Mouse (Mus musculus) gastrocnemius, adult 2 months (tissue): ENCODE results near the gene Narfl. TPM values are rescaled to one million over a fixed set of nuclear protein-coding genes. Genes with fewer than 3 reads are reported as not detected.
A peak's percentile ranks its signal among the peaks of the same experiment; 100 is the strongest.

Experiments
- DNase-seq: peaks from one replicate; pipeline ENCODE4 v3.0.0; 2022
- H3K27ac ChIP-seq: fragments of 200-600 bp; 2 replicates; pipeline ENCODE4 v1.8.1; 2022; ENCODE audit warnings: mild to moderate bottlenecking
- H3K4me3 ChIP-seq: fragments of 200-600 bp; 2 replicates; pipeline ENCODE4 v1.8.1; 2022; ENCODE audit warnings: mild to moderate bottlenecking, moderate library complexity
- CTCF ChIP-seq: fragments of 200-600 bp; IDR thresholded peaks from 2 replicates; pipeline ENCODE4 v1.8.1; 2022; ENCODE audit warnings: antibody characterized with exemption, mild to moderate bottlenecking, moderate library complexity
- intact Hi-C: fragments of 180-260 bp; cut with DNase I; formaldehyde crosslinking; loops from one replicate; pipeline ENCODE4 v1.15.1; 2025
- total RNA-seq, 2 experiments: library from RNA; stranded (reverse); gene quantifications; 2 replicates each; pipeline ENCODE4 v1.2.3; 2021

Gene Narfl
- total RNA-seq, 2 experiments from 2014 or later: 28.6 to 38.7 TPM

- intact Hi-C loops: no loop called here
- TF ChIP-seq CTCF: no peak
- H3K27ac ChIP-seq: no peak overlapping the region
- no peak for DNase-seq
- no peak overlapping the region for H3K4me3 ChIP-seq
Observed at GRCm38 (mm10) chr17:25775318-25776062, 1.9 kb downstream of the Narfl start.

GRCm38 (mm10) chr17:25777948-25778347, 4.4 kb downstream of the Narfl start:
- intact Hi-C loops: no loop called here
- H3K4me3 ChIP-seq: no peak overlapping the region
- no peak for TF ChIP-seq CTCF
- no peak for DNase-seq
- H3K27ac ChIP-seq: no peak overlapping the region

DNA sequence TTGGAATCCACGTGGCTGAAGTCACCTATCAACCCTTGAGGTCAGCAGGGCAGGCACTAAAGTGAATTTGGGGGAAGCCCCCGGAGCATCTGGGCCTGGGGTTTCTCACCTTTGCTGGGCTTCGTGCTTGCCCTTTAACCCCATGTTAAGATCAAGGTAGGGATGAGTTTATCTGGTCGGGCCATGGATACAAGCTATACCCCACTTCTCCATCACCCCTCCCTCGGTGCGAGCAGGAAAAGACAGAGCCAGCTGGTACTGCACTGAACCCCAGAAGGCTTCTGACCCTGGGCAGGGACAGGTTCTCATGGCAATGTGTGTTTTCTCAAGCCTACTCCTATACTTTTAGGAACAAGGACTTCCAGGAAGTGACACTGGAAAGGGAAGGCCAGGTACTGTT, 7.8 kb downstream of the Narfl start:
- TF ChIP-seq CTCF: no peak
- Histone ChIP-seq H3K4me3 (no peak overlapping the region), H3K27ac (no peak overlapping the region)
- intact Hi-C loops: no loop called here
- no peak for DNase-seq

DNA sequence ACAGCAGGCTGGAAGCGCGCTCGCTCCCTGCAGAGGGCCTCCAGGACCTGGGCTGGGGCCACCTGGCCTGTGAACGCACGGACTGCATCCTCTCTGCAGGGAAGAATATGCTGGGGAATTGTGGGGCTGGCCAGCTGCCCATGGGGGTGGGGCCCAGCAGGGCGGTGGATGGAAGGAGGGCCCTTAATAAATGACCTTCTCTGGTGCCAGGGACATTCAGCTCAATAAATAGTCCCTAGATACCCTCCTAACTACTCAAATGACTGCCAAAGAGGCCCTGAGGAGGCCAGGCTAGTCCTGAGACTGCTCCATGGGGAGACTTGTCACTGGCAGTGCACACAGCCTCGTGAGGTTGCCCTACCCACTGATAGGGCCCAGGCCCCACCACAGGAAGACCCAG, 9.5 kb downstream of the Narfl start:
- peak; percentile 55 for DNase-seq
- Histone ChIP-seq H3K27ac (no peak overlapping the region; the same call in 1 of the 2 replicates), H3K4me3 (no peak overlapping the region)
- no peak for TF ChIP-seq CTCF
- intact Hi-C loops: no loop called here

DNA sequence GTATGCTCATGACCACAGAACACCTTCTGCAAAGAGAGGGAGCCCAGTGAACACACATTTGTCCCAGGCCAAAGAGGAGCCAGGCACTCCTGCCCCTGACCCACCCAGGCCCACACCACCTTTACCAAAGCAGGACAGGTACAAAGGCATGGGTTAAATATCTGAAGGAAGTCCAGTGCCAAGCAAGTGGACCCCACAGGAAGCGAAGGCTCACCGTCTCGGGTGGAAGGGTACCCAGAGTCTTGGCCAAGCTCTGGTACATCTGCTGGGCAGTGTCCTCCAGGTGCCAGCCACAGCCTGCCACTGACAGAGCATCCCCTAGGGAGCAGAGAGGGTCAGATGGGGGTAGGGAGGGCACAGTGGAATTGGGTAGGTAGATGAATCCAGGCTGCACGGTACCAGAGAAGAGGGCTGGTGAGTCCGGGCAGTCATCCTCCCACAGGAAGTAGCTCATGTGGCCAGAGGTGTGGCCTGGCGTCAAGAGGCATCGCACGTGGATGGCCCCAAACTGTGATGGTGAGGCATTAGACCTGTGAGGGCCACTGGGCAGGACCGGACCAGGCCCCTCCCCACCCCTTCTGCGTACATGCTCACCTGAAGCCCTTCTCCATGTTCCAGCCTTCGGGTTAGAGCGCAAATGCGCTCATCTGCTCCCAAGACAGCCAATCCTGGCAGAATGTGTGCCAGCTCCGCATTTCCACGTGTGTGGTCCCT, 10.4 kb downstream of the Narfl start:
- TF ChIP-seq CTCF: no peak

DNA sequence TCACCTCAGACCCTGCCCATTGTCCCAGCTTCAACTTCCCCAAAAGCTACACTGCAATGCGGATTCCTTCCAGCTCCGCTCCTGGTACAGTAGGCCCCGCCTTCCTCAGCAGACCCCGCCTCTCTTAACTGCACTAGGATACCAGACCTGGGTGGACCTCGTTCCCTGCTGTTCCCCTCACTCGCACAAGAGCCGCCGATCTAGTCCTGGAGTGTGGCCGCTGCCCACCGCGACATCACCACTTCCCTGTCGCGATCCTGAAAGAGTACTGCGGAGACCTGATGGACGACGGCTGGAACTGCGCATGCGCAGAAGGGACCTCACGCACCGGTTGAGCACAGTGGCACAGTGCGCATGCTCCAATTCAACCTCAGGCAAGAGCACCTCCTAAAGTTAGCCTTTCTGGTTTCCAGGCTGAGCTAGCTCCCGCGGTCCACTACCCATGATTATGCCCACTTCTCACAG, 11.7 kb downstream of the Narfl start, which contains the start of gene Haghl:
Gene Haghl, minus strand, starts transcription at position 393 of the 465 bp plus-strand sequence.
- intact Hi-C loops: no loop called here
- TF ChIP-seq CTCF: peak; percentile 19; the same call in 1 of the 2 replicates
- peak within 1 kb of the TSS; percentile 88 for H3K27ac ChIP-seq
- H3K4me3 ChIP-seq: peak within 1 kb of the TSS; percentile 75
- DNase-seq: peak; percentile 96

More for the DNA sequence above, 10.4 kb downstream of the Narfl start:
- DNase-seq: no peak
- intact Hi-C loops: no loop called here
- Histone ChIP-seq H3K4me3 (peak overlapping the region; percentile 75; the same call in 1 of the 2 replicates), H3K27ac (no peak overlapping the region)

- intact Hi-C loops: no loop called here
- peak within 1 kb of the TSS; percentile 75 for H3K4me3 ChIP-seq
- peak within 1 kb of the TSS; percentile 88 for H3K27ac ChIP-seq
- TF ChIP-seq CTCF: no peak
- no peak for DNase-seq
Observed at GRCm38 (mm10) chr17:25786280-25786679, 12.7 kb downstream of the Narfl start, which contains the start of gene Ccdc78. TSS of gene Ccdc78 (plus strand) at chr17:25786580.

DNA sequence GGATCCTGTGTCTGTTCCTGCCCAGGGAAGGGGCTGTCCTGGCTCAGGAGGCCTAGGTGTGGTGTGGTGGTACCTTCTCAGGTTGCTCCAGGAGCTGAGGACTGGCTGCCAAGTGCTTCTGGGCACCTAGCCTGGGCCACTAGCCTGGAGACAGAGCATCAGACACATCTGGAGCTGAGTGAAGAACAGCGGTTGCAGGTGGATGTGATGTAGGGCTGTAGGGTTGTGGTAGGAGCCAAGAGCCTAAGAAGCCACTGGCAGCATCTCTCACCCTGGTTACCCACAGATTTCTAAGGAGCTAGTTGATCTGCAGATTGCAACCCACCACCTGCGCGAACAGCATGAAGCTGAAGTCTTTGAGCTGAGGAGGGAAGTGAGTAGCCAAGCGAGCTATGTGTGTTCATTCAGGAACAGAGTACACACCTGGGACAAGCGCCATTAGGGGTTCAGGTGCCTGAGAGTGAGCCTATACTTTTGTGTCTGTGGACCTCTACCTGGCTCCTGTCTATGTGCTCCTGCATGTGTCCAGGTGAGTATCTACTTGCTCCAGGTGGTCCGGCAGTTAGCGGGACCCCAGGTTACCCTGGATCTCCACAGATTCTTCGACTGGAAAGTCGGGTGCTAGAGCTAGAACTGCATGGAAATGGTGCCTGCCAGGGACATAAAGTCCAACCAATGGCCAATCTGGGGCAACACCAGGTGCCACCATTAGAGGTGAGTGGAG, 13.4 kb downstream of the Narfl start:
- intact Hi-C loops: no loop called here
- no peak for DNase-seq
- Histone ChIP-seq H3K4me3 (no peak overlapping the region), H3K27ac (no peak overlapping the region)
- no peak for TF ChIP-seq CTCF

GRCm38 (mm10) chr17:25791320-25791842, 17.8 kb downstream of the Narfl start:
- no peak for TF ChIP-seq CTCF
- Histone ChIP-seq H3K27ac (peak overlapping the region; percentile 91), H3K4me3 (peak overlapping the region; percentile 89)
- no peak for DNase-seq
- intact Hi-C loops: loop anchor here (10.0 kb wide), 1 partner anchor 217 kb away; the partner anchor contains the start of genes Lmf1 and Sox8

- no peak for TF ChIP-seq CTCF
- intact Hi-C loops: loop anchor here (10.0 kb wide), 1 partner anchor 217 kb away; the partner anchor contains the start of genes Lmf1 and Sox8
- DNase-seq: peak; percentile 89
- Histone ChIP-seq H3K27ac (peak overlapping the region; percentile 91), H3K4me3 (peak overlapping the region; percentile 89)
Observed at GRCm38 (mm10) chr17:25791843-25792527, 18.4 kb downstream of the Narfl start.

DNA sequence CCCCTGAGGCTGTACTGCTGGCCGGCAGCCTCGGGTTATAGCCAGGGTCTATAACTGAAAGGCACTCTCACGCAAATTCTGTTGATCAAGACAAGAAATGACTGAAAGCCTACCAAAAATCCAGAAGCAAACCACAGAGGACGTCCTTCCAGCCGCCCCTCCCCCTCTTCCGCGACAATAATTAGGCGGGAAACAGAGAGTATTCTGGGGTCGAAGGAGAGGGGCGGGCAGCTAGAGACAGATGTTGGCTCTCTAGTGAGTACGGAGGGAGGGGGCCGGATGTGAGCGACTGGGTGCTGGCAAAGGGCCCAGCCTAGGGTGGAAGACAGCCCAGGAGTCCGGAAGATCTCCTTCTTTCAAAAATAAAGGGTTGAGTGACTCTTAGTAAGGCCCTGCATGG, 19.0 kb downstream of the Narfl start, which contains the start of gene Fam173a:
Gene Fam173a, minus strand, starts transcription at position 287 of the 400 bp plus-strand sequence.
- Histone ChIP-seq H3K4me3 (peak within 1 kb of the TSS; percentile 89), H3K27ac (peak within 1 kb of the TSS; percentile 91)
- TF ChIP-seq CTCF: no peak
- intact Hi-C loops: loop anchor here (10.0 kb wide), 1 partner anchor 218 kb away; the partner anchor contains the start of genes Lmf1 and Sox8
- peak; percentile 80 for DNase-seq
